Mouse (Mus musculus) c-Kit-negative CD71-positive TER-119-positive erythroid progenitor cells, embryonic 14.5 days (primary cell): ENCODE measurements around the gene Crk.

Experiments used
- DNase-seq: peaks from one replicate; pipeline ENCODE4 v3.0.0-alpha.2; 2013; ENCODE audit warnings: low read depth, low spot score

Gene Crk

DNA sequence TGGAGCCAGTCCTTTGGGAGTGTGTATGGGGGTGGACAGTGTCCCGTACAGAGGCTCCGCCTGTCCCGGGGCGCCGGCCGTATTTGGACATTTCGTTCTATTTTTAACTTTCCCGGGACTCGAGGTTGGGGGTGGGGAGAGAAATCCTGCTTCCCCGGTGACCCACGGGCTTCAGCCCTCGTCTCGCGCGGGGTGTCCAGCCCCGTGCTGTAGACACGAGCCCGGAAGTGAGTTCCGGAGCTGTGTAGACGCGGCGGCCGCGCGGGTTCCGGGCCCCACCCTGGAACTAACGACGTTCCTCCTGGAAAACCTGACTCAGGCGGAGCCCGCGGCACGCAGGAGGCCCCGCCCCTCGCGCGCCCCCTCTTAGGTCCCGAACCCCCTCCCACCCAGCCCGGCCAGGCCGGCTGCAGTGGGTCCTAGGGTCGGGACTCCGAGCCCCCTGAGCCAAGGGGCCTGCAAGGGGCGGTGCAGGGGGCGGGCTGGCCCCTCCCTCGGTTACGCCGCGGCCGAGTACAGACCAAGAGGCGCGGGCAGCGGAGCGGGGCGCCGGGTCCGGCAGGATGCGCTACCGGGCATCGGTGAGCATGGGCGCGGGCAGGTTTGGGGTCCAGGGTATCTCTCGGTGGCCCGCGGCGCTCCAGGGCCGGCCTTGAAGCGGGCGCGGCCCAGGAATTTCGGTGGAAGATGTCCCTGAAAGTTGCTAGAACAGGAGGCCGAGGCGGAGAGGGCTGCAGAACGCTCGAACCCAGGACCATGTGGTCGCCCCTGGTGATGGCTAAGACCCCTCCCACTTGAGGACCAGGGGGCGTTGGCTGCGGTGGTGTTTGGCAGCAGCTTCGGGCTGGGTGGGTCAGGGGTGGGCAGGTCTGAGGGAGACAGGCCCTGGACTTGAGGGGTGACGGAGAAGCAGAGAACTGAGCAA lies 23.2 kb upstream of the Crk start:
- no peak for DNase-seq

- DNase-seq, result no peak
Measured at GRCm38 (mm10) chr11:75656621-75657590, 22.2 kb upstream of the Crk start.

GRCm38 (mm10) chr11:75657841-75658240 lies 21.2 kb upstream of the Crk start:
- no peak for DNase-seq

DNA sequence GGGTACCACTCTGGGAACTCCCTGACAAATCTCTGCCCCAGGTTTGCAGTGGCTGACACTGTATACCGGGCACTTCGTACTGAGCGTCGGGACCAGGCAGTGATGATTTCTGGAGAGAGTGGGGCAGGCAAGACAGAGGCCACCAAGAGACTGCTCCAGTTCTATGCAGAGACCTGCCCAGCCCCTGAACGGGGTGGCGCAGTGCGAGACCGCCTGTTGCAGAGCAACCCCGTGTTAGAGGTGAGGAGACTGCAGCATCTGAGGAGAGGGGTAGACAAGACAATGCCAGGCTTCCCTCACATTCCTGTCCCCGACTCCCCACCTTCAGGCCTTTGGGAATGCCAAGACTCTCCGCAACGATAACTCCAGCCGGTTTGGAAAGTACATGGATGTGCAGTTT lies 20.7 kb upstream of the Crk start:
- DNase-seq, result no peak

- no peak for DNase-seq
Measured at GRCm38 (mm10) chr11:75658996-75659750, 19.9 kb upstream of the Crk start.

DNA sequence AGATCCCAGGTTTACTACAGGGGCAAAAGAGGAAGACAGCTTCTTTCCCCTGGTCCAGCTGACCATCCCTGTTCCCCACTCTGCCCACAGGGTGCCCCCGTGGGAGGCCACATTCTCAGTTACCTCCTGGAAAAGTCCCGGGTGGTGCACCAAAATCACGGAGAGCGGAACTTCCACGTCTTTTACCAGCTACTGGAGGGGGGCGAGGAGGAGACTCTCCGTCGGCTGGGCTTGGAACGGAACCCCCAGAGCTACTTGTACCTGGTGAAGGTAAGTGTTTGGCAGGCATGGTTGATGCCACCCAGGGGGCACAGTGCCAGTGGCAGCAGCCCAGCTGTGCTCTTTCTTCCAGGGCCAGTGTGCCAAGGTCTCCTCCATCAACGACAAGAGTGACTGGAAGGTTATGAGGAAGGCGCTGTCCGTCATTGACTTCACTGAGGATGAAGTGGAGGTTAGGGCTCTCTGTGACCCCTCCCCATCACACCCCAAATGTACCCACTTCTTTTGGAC lies 18.9 kb upstream of the Crk start:
- DNase-seq, result no peak

GRCm38 (mm10) chr11:75660941-75661800 lies 17.9 kb upstream of the Crk start:
- DNase-seq, result no peak

GRCm38 (mm10) chr11:75662131-75662530 lies 16.9 kb upstream of the Crk start:
- no peak for DNase-seq

DNA sequence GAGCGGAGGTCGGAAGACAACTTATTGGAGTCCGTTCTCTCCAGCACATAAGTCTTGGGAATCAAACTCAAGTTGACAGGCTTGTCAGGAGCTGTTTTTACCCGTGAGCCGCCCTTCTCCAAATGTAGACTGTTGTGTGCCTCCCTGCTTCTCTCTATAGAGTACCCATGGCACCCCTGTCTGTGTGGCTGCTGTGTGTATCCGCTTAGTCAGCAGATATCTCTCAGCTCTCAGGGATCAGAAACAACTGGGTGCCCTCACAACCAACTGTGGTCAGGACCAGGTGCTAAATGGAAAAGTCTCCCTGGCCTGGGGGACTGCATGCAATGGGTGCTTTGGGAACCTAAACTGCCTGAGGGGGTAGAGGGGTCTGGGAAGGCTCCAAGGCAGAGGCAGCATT lies 12.8 kb upstream of the Crk start:
- no peak for DNase-seq

DNA sequence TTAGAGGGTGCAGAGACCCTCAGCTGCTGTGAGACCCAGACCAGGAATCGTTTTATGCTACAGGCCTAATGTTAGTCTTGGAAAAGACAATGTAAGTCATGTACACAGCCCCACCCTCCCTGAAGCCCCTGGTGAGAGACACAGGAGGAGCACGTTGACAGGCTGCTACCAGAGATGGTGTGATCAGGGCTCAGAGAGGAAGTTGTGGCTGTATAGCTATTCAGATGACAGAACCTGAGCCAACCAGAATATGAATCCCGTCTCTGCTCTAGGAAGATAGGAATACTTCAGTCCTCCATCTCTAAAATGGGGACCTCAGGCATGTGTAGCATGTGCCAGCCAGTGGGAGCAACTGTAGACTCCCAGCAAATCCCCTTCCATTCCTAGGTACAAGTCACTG lies 10.4 kb upstream of the Crk start:
- DNase-seq, result no peak

DNA sequence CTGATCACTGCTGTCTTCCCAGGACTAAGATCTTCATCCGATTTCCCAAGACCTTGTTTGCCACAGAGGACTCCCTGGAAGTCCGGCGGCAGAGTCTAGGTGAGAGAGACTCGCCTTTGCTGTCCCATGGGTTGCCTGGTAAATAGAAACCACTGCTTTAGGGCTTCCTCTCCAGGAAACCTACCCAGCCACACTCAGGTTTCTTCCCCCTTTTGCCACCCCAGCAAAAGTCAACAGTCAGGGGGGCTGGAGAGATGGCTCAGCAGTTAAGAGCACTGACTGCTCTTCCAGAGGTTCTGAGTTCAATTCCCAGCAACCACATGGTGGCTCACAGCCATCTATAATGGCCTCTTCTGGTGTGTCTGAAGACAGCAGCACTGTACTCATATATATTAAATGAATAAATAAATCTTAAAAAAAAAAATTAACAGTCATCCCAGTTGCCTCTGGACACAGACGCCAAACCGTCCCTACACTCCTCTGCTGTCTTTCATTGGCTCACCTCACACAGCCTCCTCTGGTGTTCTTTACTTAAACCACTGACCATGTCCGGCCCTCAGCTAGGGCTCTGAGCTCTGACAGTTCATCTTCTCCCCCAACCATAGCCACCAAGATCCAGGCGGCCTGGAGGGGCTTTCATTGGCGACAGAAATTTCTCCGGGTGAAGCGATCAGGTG lies 9.7 kb upstream of the Crk start:
- no peak for DNase-seq

GRCm38 (mm10) chr11:75669853-75670200 lies 9.2 kb upstream of the Crk start:
- no peak for DNase-seq

DNA sequence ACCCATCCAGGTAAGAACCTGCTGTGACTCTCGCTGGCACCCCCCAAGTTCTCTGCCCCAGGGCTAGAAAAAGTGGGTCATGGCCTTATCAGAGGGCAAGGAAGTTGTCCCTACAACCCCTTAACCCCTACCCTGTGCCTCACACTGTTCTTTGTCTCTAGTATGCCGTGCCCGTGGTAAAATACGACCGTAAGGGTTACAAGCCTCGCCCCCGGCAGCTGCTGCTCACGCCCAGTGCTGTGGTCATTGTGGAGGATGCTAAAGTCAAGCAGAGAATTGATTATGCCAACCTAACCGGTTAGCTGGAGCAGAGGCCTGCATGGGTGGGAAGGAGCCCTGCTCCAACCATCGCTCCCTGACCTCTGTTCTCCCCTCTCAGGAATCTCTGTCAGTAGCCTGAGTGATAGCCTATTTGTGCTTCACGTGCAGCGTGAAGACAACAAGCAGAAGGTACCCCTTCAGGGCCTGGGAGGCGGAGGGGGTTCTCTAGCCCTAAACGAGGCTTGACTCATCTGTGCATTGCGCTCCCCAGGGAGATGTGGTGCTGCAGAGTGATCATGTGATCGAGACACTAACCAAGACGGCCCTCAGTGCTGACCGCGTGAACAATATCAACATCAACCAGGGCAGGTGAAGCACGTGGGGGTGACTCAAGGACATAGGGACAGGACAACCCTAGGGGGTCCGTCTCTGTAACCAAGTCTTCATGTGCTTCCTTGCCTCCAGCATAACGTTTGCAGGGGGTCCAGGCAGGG lies 7.5 kb upstream of the Crk start:
- DNase-seq, result no peak

DNA sequence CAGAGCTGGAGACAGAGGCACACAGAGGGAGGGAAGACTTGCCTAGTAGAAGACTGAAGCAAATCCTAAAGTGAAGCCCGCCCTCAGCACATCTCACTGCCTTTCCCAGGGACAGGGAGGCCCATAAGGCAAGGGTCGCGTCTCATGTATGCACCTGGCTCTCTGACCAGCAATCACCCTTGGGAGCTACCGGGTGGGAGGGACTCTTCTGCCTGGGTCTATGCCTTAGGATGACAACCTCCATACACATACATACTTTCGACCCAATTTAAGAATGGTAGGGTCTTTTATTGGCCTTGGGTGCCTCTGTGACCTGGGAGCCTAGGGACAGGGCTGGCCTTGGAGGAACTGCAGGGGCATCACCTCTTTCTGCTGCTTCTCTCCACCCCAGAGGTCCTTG lies 5.6 kb upstream of the Crk start:
- DNase-seq, result no peak

- no peak for DNase-seq
Measured at GRCm38 (mm10) chr11:75674875-75675274, 4.2 kb upstream of the Crk start.

DNA sequence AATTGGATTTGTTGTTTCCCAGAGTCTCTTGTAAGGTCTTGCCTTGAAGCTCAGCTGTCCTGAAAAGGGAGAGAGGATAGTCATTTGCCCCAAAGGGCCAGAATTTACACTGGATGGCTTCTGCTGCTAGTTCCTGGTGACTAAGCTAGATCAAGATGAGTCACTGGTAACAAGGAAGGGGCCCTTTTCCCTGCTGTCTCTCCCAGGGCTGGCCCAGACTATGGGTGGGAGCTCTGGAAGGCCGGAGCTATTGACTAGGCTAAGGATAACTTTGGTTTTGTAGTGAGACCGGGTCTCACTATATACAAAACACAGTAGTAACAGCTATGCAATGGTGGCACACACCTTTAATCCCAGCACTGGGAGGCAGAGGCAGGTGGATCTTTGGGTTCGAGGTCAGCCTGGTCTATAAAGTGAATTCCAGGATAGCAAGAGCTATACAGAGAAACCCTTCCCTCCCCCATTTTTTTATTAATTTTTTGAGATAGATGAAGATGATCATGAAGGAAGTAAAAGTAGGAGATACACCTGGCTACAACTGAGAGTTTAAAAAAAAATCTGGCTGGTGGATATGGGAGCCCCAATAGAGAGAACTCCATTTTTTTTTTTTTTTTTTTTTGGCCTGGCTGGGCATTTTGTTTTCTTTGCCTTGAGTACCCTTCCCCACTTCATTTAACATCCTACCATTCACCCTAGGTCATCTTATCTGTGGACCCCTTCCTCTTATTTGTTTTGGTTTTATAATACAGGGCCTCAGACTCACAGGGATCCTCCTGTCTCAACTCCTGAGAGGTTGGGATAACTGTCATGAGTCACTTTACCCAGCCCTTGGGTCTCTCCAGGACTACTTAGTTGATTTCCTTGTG lies 945 bp upstream of the Crk start:
- DNase-seq, result no peak

GRCm38 (mm10) chr11:75679439-75680171 lies 546 bp downstream of the Crk start:
- DNase-seq, result peak; percentile 54

DNA sequence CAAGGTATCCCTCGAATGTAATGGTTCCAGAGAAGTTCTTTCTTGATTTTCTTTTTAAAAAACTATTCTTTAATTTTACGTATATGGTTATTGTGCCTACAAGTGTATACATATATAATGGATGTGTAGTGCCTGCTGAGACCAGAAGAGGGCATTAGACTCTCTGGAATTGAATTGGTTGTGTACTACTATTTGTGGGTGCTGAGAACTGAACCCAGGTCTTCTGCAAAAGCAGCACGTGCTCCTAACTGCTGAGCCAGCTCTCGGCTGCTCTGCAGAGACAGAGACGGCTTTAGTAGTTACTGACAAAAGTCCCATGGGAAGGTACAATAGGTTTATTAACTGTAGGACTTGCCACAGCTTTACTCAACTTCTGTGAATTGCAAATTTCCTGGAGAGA lies 5.4 kb downstream of the Crk start:
- DNase-seq, result no peak
